Mouse (Mus musculus) C2C12 (cell line): Measurements from ENCODE around the gene Slco2a1. TPM values are rescaled to one million over a fixed set of nuclear protein-coding genes. Genes with fewer than 3 reads are reported as not detected.

Source experiments
- H3K27me3 ChIP-seq: one replicate; pipeline ENCODE4 v1.6.1; 2011; ENCODE audit not compliant: control insufficient read depth, insufficient read depth, insufficient read length
- H3K36me3 ChIP-seq: one replicate; pipeline ENCODE4 v1.6.1; 2011; ENCODE audit not compliant: control insufficient read depth, insufficient read depth
- H3K4me3 ChIP-seq: one replicate; pipeline ENCODE4 v1.5.1; 2011; ENCODE audit warnings: mild to moderate bottlenecking, control low read depth; ENCODE audit not compliant: poor library complexity, insufficient read depth, severe bottlenecking
- H3K79me2 ChIP-seq: one replicate; pipeline ENCODE4 v1.6.1; 2011; ENCODE audit not compliant: control insufficient read depth, insufficient read depth
- H3K79me3 ChIP-seq: one replicate; pipeline ENCODE4 v1.6.1; 2011; ENCODE audit warnings: low read depth, control low read depth
- H3ac ChIP-seq: one replicate; pipeline ENCODE3; 2011; ENCODE audit warnings: low read depth; ENCODE audit not compliant: control insufficient read depth, insufficient read length
- CEBPB ChIP-seq: IDR thresholded peaks from one replicate; pipeline ENCODE4 v1.6.1; 2011; ENCODE audit warnings: low read depth, mild to moderate bottlenecking, control low read depth, moderate library complexity
- CTCF ChIP-seq: IDR thresholded peaks from one replicate; pipeline ENCODE4 v1.5.1; 2011; ENCODE audit not compliant: control insufficient read depth, insufficient read depth, insufficient read length
- FOSL1 ChIP-seq: IDR thresholded peaks from one replicate; pipeline ENCODE4 v1.8.0; 2011; ENCODE audit warnings: mild to moderate bottlenecking, low read length; ENCODE audit not compliant: poor library complexity, insufficient read depth, severe bottlenecking
- MAX ChIP-seq: IDR thresholded peaks from one replicate; pipeline ENCODE4 v1.6.1; 2011; ENCODE audit warnings: mild to moderate bottlenecking, control low read depth
- MYOD1 ChIP-seq: IDR thresholded peaks from one replicate; pipeline ENCODE4 v1.6.1; 2011; ENCODE audit warnings: low read depth; ENCODE audit not compliant: control insufficient read depth, insufficient read length
- MYOG ChIP-seq: IDR thresholded peaks from one replicate; pipeline ENCODE4 v1.6.1; 2011; ENCODE audit not compliant: control insufficient read depth, insufficient read length; ENCODE audit errors: extremely low read depth
- USF1 ChIP-seq: IDR thresholded peaks from one replicate; pipeline ENCODE4 v1.6.1; 2011; ENCODE audit warnings: low read depth, mild to moderate bottlenecking, control low read depth, moderate library complexity
- polyA plus RNA-seq: library from polyadenylated mRNA; unstranded; fragments of >200 nt; fragmentation: generic; extraction: Trizol; gene quantifications from one replicate; pipeline ENCODE4 v1.2.1, GENCODE M21; 2012; ENCODE audit warnings: missing spikeins

Gene Slco2a1
- polyA plus RNA-seq, 1 experiment: 0.20 TPM

DNA sequence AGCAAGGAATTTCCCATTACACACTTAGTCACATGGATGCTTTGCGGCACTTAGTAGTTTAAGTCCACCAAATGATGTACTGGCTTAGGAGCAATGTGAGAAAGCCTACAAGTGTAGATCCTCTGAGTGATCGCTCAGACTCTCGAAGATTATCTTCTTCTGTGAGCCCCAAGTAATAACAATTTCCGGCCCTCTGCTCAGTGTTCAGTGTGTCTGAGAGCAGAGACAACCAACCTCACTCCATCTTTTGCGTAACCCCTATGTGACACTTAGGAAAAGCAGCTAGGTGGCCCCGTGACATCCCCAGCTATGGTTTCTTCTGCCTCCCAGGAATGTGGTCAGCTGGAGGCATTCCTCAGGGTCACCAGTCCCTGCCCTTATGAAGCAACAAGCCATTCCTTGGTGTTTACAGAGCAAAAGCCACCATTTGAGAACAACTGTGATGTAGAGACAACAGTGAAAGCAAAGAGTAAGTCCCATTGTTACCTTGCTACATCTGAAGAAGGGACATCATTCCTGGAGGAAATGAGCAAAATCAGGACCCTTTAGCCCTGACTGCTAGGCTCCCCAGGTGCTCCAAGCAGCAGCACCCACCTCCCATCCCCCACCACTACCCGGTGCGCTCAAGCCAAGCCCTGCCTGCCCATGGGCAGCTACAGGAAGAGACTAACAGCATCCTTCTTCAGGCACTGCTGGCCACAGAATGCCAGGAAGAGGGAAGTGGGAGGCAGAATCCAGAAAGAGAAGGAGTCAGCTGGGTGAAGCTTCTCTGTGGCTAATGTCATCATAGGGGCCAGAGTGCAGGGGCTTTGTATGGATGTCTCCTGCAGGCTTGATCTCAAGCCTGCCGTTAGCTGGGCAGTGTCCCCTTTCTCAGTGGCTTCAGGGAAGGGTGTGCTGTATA lies 37.2 kb upstream of the Slco2a1 start:
- H3K27me3 ChIP-seq: no peaks in the 10 kb centered on the region
- H3K79me2 ChIP-seq: no peaks in the 10 kb centered on the region
- TF ChIP-seq CTCF (no peak), MYOD1 (no peak)
- no peaks in the 10 kb centered on the region for H3K79me3 ChIP-seq
- no peaks in the 10 kb centered on the region for H3K36me3 ChIP-seq
- no peak overlapping the region for H3ac ChIP-seq
- H3K4me3 ChIP-seq: no peak overlapping the region

DNA sequence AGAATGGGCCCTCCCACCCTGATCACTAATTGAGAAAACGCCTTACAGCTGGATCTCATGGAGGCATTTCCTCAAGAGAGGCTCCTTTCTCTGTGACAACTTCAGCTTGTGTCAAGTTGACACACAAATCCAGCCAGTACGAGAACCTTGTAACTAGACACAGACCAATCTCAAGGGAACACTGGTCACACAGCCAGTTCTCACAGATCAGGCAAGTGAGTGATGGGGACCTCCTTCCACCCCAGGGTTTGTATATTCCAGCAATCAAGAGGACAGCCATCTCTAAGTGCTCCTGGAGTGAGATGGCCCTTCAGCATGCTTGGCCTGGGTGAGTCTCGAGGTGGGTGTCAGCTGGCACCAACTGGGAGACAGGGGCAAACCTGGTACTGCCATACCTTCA lies 32.6 kb upstream of the Slco2a1 start:
- Histone ChIP-seq H3K79me2 (no peaks in the 10 kb centered on the region), H3ac (no peak overlapping the region), H3K36me3 (no peaks in the 10 kb centered on the region), H3K4me3 (no peak overlapping the region), H3K27me3 (no peaks in the 10 kb centered on the region), H3K79me3 (no peaks in the 10 kb centered on the region)
- TF ChIP-seq MYOD1: no peak
- TF ChIP-seq MAX: no peak
- TF ChIP-seq USF1: no peak
- no peak for TF ChIP-seq FOSL1
- TF ChIP-seq CEBPB: no peak
- TF ChIP-seq CTCF: no peak
- no peak for TF ChIP-seq MYOG

DNA sequence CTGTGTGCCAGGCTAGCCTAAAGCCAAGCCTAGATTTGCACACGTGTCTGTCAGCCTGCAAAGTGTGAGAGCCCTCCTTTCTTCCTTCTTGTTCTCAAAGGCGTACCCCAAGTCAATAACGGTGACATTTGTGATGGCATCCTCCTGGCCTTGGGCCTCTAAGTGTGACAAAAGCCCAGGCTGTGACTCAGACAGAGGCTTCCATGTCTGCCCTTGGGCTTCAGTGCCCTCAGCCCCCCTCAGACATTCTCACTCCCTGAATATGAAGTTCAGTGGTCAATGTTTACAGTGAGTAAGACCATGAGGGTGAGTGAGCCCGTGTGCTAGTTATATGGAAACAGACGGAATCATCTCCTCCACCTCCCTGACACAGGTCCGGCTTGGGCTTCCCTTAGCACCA lies 29.8 kb upstream of the Slco2a1 start:
- H3K79me2 ChIP-seq: no peaks in the 10 kb centered on the region
- no peaks in the 10 kb centered on the region for H3K36me3 ChIP-seq
- no peaks in the 10 kb centered on the region for H3K79me3 ChIP-seq
- H3K4me3 ChIP-seq: no peak overlapping the region
- no peaks in the 10 kb centered on the region for H3K27me3 ChIP-seq
- TF ChIP-seq MAX (no peak), USF1 (no peak), MYOD1 (no peak), MYOG (no peak), FOSL1 (no peak), CEBPB (no peak), CTCF (no peak)
- no peak overlapping the region for H3ac ChIP-seq

DNA sequence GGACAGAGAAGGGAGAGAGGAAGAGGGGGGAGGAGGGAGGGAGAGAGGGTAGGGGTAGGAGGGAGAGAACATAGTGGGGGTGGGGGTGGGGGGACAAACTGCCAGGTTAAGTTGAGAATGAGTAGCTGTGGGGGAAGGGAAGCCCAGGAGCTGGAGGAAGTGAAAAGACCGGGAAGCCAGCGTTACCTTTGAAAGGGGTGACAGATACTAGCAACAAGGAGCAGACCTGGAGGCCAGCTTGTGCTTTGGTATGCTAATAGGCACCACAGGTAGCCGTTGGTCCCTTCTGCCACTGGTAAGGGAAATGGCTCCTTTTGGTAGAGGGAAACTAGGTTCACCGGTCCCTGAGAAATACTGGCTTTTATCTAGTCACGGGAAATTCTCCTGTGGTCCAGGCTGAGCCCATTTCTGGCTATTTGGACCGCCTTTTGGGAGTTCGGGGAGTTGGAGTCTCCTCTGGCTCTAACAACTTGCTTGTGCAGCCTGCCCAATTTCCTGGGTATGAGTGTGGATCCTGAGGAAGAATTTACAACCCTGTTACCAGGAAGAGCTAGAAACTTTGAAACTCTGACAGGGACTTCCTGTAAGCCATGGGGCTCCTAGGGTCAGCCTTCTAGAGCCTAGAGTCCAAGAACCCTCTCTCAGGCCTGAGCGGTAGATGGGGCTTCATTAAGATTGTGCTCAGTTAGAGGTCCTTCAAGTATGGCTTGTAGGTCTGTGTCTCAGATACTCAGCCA lies 27.0 kb upstream of the Slco2a1 start:
- Histone ChIP-seq H3K79me3 (no peaks in the 10 kb centered on the region), H3K27me3 (no peaks in the 10 kb centered on the region), H3K36me3 (no peaks in the 10 kb centered on the region), H3K79me2 (no peaks in the 10 kb centered on the region), H3K4me3 (no peak overlapping the region), H3ac (no peak overlapping the region)
- TF ChIP-seq CTCF (no peak), USF1 (no peak), MAX (no peak), FOSL1 (no peak), MYOG (no peak), CEBPB (no peak), MYOD1 (no peak)

- Histone ChIP-seq H3K4me3 (no peak overlapping the region), H3K27me3 (no peaks in the 10 kb centered on the region), H3K79me3 (no peaks in the 10 kb centered on the region), H3K79me2 (no peaks in the 10 kb centered on the region), H3K36me3 (no peaks in the 10 kb centered on the region), H3ac (no peak overlapping the region)
- no peak for TF ChIP-seq MYOG
- no peak for TF ChIP-seq CEBPB
- no peak for TF ChIP-seq MYOD1
- no peak for TF ChIP-seq FOSL1
- TF ChIP-seq MAX: no peak
- TF ChIP-seq USF1: no peak
- TF ChIP-seq CTCF: no peak
Observed at GRCm38 (mm10) chr9:102962093-102962788, 26.3 kb upstream of the Slco2a1 start.
